Mouse (Mus musculus): ENCODE measurements around the gene Bnip2. TPM values are rescaled to one million over a fixed set of nuclear protein-coding genes. Genes with fewer than 3 reads are reported as not detected.

Gene Bnip2
- polyA plus RNA-seq, 2 experiments from 2014 or later: 45.6 to 46.8 TPM

GRCm38 (mm10) chr9:70048751-70049415, 59.6 kb downstream of the Bnip2 start:
- ATAC-seq: no peak

GRCm38 (mm10) chr9:70049416-70049783, 60.1 kb downstream of the Bnip2 start:
- ATAC-seq: no peak

GRCm38 (mm10) chr9:70049839-70050238, 60.6 kb downstream of the Bnip2 start:
- no peak for ATAC-seq

GRCm38 (mm10) chr9:70052730-70053129, 63.5 kb downstream of the Bnip2 start:
- no peak for ATAC-seq

GRCm38 (mm10) chr9:70053411-70053810, 64.1 kb downstream of the Bnip2 start:
- ATAC-seq: no peak

Other genes starting within 250 kb of the Bnip2 start
- gene Foxb1, start 228.5 kb upstream of the Bnip2 start, polyA plus RNA-seq (2017; shearing (Covaris generic)): not detected
- 100 to 1,000 TPM; 152 to 189 TPM for gene Gtf2a2, start 23.1 kb downstream of the Bnip2 start, polyA plus RNA-seq (2017; shearing (Covaris generic))
- not detected for gene Gcnt3, start 48.6 kb downstream of the Bnip2 start, polyA plus RNA-seq (2017; shearing (Covaris generic))
- gene Fam81a, start 153.1 kb downstream of the Bnip2 start, polyA plus RNA-seq (2017; shearing (Covaris generic)): 1 to 10 TPM in 1 of 2 experiments, under 1 TPM in 1; 0.52 to 1.5 TPM
- 10 to 100 TPM; 25.8 to 27.8 TPM for gene Myo1e, start 217.9 kb downstream of the Bnip2 start, polyA plus RNA-seq (2017; shearing (Covaris generic))